Mouse (Mus musculus) limb, embryonic 10.5 days (tissue): Measurements from ENCODE around the gene Ncf2. TPM values are rescaled to one million over a fixed set of nuclear protein-coding genes. Genes with fewer than 3 reads are reported as not detected.
"Not testable (repeated sequence)": the region's sequence is repeated elsewhere in the genome, so short reads cannot be mapped to it uniquely, and the experiment has no call there.

Experiments
- DNase-seq: peaks from one replicate; pipeline ENCODE4 v3.0.0-alpha.2; 2017; ENCODE audit warnings: low spot score
- H3K27ac ChIP-seq: fragments of 300-500 bp; sonication (generic); 2 replicates; pipeline ENCODE4 v1.5.1; 2016; ENCODE audit warnings: mild to moderate bottlenecking
- H3K27me3 ChIP-seq: fragments of 300-500 bp; sonication (generic); 2 replicates; pipeline ENCODE4 v1.6.1; 2016; ENCODE audit warnings: low read depth, mild to moderate bottlenecking; ENCODE audit not compliant: poor library complexity, severe bottlenecking
- H3K36me3 ChIP-seq: fragments of 300-500 bp; sonication (generic); 2 replicates; pipeline ENCODE4 v1.6.1; 2016; ENCODE audit warnings: mild to moderate bottlenecking, moderate library complexity
- H3K4me1 ChIP-seq: fragments of 300-500 bp; sonication (generic); 2 replicates; pipeline ENCODE4 v1.6.1; 2016
- H3K4me3 ChIP-seq: fragments of 300-500 bp; sonication (generic); 2 replicates; pipeline ENCODE4 v1.5.1; 2016; ENCODE audit warnings: mild to moderate bottlenecking, moderate library complexity
- H3K9me3 ChIP-seq: fragments of 300-500 bp; sonication (generic); replicated peaks from 2 replicates; pipeline ENCODE4 v1.6.1; 2016; ENCODE audit warnings: mild to moderate bottlenecking
- WGBS: fragments of 180-500 bp; shearing (Covaris S2); methylation state at CpG from one replicate; pipeline ENCODE4 v1.1.7; 2016; 5-methylcytosine and 5-hydroxymethylcytosine counted together
- polyA plus RNA-seq: library from polyadenylated mRNA; unstranded; fragments of >200 nt; fragmentation: Nextera tagmentation; extraction: Ambion mirVana; gene quantifications from 2 replicates; pipeline ENCODE4 v1.2.1, GENCODE M21; 2016

Gene Ncf2
- 2.4 and 2.5 TPM in 2 replicates for polyA plus RNA-seq

GRCm38 (mm10) chr1:152799897-152800296 is at the start of gene Ncf2:
Ncf2 (plus strand) TSS chr1:152800194.
- WGBS = 15% methylated on average over 2 of the region's 2 CpGs
- DNase-seq = no peak
- H3K36me3 ChIP-seq = no peaks in the 10 kb centered on the region
- no peak within 1 kb of the TSS for H3K27ac ChIP-seq
- no peak within 1 kb of the TSS for H3K4me3 ChIP-seq
- peaks cover 3% of the 10 kb centered on the region; the same call in 1 of the 2 replicates for H3K4me1 ChIP-seq
- no peaks in the 10 kb centered on the region for H3K9me3 ChIP-seq
- no peaks in the 10 kb centered on the region for H3K27me3 ChIP-seq

DNA sequence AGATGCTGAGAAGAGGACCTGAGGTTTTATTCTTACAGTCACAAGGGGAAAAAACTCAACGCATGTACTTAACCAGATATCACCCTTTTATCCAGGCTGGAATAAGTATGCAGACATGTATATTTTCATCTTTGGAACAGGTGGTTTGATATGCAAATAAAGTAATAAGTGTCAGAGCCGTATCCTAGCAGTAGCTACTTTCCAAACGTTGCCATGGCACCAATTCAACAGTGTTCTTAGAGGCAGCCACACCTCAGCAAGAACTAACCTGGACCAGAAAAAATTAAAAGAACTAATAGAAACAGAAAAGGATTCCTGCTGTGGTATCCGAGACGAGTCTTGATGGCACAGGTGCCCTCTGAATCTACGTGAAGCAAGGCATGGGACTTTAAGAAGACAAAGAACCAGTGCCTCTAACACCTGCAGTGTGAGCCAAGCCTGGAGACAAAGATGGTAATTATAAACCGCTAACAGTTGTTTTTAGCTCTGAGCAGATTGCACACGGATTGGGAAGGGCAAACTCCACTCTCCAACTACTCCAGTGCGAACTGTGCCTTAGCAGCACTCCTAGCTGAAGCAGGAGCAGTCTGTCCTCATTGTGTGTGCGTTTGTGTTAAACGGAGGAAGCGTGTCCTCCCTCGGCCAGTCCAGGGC is 49.6 kb upstream of the Ncf2 start, which contains the start of gene Apobec4:
Gene Apobec4, plus strand, starts transcription at position 240 of the 654 bp plus-strand sequence.
- WGBS = 82% methylated on average over 13 of the region's 13 CpGs
- no peak within 1 kb of the TSS for H3K27ac ChIP-seq
- H3K9me3 ChIP-seq = no peaks in the 10 kb centered on the region
- no peaks in the 10 kb centered on the region for H3K27me3 ChIP-seq
- H3K36me3 ChIP-seq = no peaks in the 10 kb centered on the region
- H3K4me3 ChIP-seq = no peak within 1 kb of the TSS
- 0 out of 2 replicates have a peak, but pooled peaks cover 3% of the 10 kb centered on the region for H3K4me1 ChIP-seq
- no peak for DNase-seq

- H3K4me3 ChIP-seq = no peak overlapping the region
- H3K4me1 ChIP-seq = peaks cover 9% of the 10 kb centered on the region
- DNase-seq = no peak
- H3K36me3 ChIP-seq = no peaks in the 10 kb centered on the region
- peaks cover 15% of the 10 kb centered on the region for H3K27me3 ChIP-seq
- H3K27ac ChIP-seq = no peak overlapping the region
- no peaks in the 10 kb centered on the region for H3K9me3 ChIP-seq
- WGBS = 85% methylated on average over 2 of the region's 2 CpGs
Measured at GRCm38 (mm10) chr1:152761791-152762190, 38.2 kb upstream of the Ncf2 start.

DNA sequence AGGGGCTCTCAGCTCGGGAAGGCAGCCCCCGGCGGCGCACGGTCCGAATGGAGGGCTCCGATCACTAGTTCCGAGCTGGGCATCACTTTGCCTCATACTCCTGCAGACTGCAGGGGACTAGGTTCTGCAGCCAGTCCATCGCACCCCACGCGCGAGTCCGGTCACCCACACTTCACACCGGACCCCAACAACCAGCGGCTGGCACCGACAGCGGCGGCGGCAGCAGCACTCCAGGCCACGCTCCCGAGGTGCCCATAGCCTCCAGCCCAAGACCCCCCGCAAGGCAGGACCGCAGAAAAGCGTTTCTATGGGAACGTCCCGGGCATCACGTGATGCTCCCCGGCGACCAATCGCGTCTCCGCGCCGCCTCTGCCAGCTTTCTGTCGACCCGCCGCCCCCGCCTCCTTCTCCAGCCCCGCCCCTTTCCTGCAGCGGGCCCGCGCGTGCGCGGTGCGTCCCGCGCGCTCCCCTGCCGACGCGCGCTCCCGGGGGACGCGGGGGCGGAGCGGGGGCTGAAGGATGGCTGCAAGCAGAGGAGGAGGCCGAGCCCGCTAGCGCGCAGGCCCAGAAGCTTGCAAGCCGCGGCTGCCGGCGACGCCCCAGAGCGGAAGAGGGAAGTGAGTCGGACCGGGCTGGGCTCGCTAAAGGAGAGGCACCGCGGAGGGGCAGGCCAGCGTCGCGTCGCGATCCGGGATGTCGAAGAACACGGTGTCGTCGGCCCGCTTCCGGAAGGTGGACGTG is 33.8 kb upstream of the Ncf2 start, which contains the start of the genes Rgl1 and Arpc5:
Gene Rgl1, minus strand, starts transcription at position 320 of the 741 bp plus-strand sequence.
Gene Arpc5, plus strand, starts transcription at position 511 of the 741 bp plus-strand sequence.
- under 1% methylated on average over 83 of the region's 86 CpGs for WGBS
- H3K4me3 ChIP-seq = peak within 1 kb of the TSS; percentile 70
- peak; percentile 99 for DNase-seq

DNA sequence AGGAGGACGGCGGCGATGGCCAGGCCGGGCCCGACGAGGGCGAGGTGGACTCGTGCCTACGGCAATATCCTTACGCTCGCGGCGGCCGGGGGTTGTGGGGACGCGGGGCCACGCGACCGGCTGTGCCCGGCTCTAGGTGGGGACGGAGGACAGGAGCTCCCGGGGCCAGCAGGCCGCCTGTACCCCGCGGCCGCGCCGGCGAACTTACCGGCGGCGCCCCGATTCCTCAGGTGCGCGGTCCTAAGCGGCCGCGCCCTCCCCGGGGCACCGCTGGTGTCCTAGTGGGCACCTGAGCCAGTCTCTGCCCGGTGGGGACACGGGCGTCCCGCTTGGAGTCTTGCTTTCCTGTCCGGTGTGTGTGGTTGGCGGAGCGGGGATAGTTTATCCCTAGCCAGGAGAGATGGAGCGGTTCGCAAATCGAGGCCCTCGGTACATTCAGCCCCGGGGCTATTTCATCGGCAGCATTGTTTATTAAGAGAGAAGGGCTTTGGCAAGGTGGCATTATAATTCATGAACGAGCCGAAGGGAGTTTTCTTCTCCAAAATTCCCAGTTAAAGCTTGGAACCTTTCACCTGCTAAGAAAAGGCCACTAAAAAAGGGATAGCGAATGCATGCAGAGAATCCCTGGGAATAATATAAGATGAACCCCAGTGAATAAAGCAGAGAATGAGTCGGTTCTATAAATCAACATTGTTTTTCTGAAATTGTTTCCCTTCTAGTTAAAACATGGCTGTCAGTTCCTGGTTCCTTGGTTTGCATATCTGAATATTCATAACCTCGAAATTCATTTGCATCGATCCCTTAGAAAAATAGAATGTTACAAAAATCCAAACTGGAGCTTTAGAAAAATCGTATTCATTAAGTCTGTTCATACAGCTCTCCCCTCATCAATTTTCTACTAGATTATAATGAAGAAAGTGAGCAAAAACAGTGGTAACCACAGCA is 32.9 kb upstream of the Ncf2 start:
- 2% methylated on average over 60 of the region's 60 CpGs for WGBS
- Histone ChIP-seq H3K27me3 (peaks cover 15% of the 10 kb centered on the region), H3K36me3 (peaks cover 32% of the 10 kb centered on the region), H3K4me1 (peaks cover 17% of the 10 kb centered on the region), H3K27ac (peak overlapping the region; percentile 85), H3K4me3 (peak overlapping the region; percentile 70), H3K9me3 (no peaks in the 10 kb centered on the region)
- no peak for DNase-seq

More for the DNA sequence above, 33.8 kb upstream of the Ncf2 start, which contains the start of the genes Rgl1 and Arpc5:
- Histone ChIP-seq H3K27me3 (peaks cover 15% of the 10 kb centered on the region), H3K9me3 (no peaks in the 10 kb centered on the region), H3K4me1 (peaks cover 17% of the 10 kb centered on the region), H3K27ac (peak within 1 kb of the TSS; percentile 85), H3K36me3 (peaks cover 23% of the 10 kb centered on the region)

- peaks cover 40% of the 10 kb centered on the region for H3K36me3 ChIP-seq
- H3K27me3 ChIP-seq = peaks cover 15% of the 10 kb centered on the region
- 10% methylated on average over 5 of the region's 5 CpGs for WGBS
- no peaks in the 10 kb centered on the region for H3K9me3 ChIP-seq
- H3K4me3 ChIP-seq = peak overlapping the region; percentile 70
- H3K4me1 ChIP-seq = peaks cover 17% of the 10 kb centered on the region
- peak; percentile 86 for DNase-seq
- no peak overlapping the region for H3K27ac ChIP-seq
Measured at GRCm38 (mm10) chr1:152767749-152768488, 32.1 kb upstream of the Ncf2 start.

GRCm38 (mm10) chr1:152771016-152771415 is 29.0 kb upstream of the Ncf2 start:
- Histone ChIP-seq H3K9me3 (no peaks in the 10 kb centered on the region), H3K4me3 (no peak overlapping the region), H3K27ac (no peak overlapping the region), H3K4me1 (peaks cover 8% of the 10 kb centered on the region), H3K36me3 (peaks cover 71% of the 10 kb centered on the region), H3K27me3 (no peaks in the 10 kb centered on the region)
- DNase-seq = no peak
- WGBS = 88% methylated on average over 9 of the region's 9 CpGs

- H3K4me1 ChIP-seq, H3K27ac ChIP-seq, H3K27me3 ChIP-seq, H3K9me3 ChIP-seq, H3K4me3 ChIP-seq, DNase-seq: not testable (repeated sequence)
- WGBS = 95% methylated on average over 3 of the region's 3 CpGs
- H3K36me3 ChIP-seq = peaks cover 68% of the 10 kb centered on the region
Measured at GRCm38 (mm10) chr1:152774601-152775000, 25.4 kb upstream of the Ncf2 start.

- DNase-seq = peak; percentile 71
- Histone ChIP-seq H3K27me3 (no peaks in the 10 kb centered on the region), H3K9me3 (no peaks in the 10 kb centered on the region), H3K4me1 (no peaks in the 10 kb centered on the region), H3K4me3 (no peak overlapping the region), H3K36me3 (peaks cover 25% of the 10 kb centered on the region), H3K27ac (no peak overlapping the region)
- WGBS = 41% methylated on average over 10 of the region's 10 CpGs
Measured at GRCm38 (mm10) chr1:152779071-152779737, 20.8 kb upstream of the Ncf2 start.

- Histone ChIP-seq H3K27me3 (no peaks in the 10 kb centered on the region), H3K4me1 (peaks cover 6% of the 10 kb centered on the region), H3K27ac (no peak overlapping the region), H3K4me3 (no peak overlapping the region), H3K9me3 (no peaks in the 10 kb centered on the region), H3K36me3 (no peaks in the 10 kb centered on the region)
- whole genome bisulfite sequencing = 97% methylated on average over 8 of the region's 8 CpGs
- no peak for DNase-seq
Measured at GRCm38 (mm10) chr1:152784620-152785019, 15.4 kb upstream of the Ncf2 start.

GRCm38 (mm10) chr1:152785446-152785845 is 14.5 kb upstream of the Ncf2 start:
- H3K36me3 ChIP-seq, H3K9me3 ChIP-seq, DNase-seq, H3K27ac ChIP-seq, H3K27me3 ChIP-seq, H3K4me1 ChIP-seq, H3K4me3 ChIP-seq: not testable (repeated sequence)
- 87% methylated on average over 3 of the region's 3 CpGs for whole genome bisulfite sequencing
